Mouse (Mus musculus): Measurements from ENCODE around the gene Slc9a3r1.

DNA sequence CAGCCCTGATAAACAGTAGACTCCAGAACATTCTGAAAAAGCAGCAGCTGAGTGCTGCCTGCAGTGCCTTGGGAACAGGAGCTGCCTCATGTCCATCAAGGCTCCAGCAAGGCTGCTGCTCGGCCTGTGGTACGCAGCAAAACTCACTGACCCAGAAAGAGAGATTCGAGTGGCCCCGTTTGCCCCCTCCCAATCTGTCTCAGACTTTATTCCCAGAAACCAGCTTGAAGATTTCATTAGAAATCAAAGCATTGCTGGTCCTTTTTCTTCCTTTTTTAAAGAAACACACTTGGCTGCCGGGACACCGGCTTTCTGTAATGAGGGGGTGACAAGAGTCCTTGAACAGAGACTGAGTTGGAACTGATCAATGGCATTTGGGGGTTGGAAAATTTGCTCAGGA, 62.2 kb downstream of the Slc9a3r1 start:
- no peak for TF ChIP-seq POLR2A (IDR thresholded peaks at IDR 0.05; ENCODE audit: borderline replicate concordance, extremely low read depth, low read depth, low read length)
- no peak for TF ChIP-seq CTCF (IDR thresholded peaks at IDR 0.05; ENCODE audit: insufficient read depth, low read length)

Data from lung, adult 2 months (tissue).